Mouse (Mus musculus): Measurements from ENCODE around the gene Cd36. TPM values are rescaled to one million over a fixed set of nuclear protein-coding genes. Genes with fewer than 3 reads are reported as not detected.

Cd36 gene
- polyA plus RNA-seq, 1 experiment from 2014 or later: 5.2 TPM

GRCm38 (mm10) chr5:17747143-17747542 lies 141.5 kb downstream of the Cd36 start:
- H3K27me3 ChIP-seq: no peaks in the 10 kb centered on the region
- 24% methylated on average over 5 of the region's 5 CpGs for WGBS
- no peak overlapping the region for H3K4me3 ChIP-seq
- H3K9me3 ChIP-seq: no peaks in the 10 kb centered on the region
- H3K4me1 ChIP-seq (replicated peaks): no peaks in the 10 kb centered on the region
- no peak overlapping the region for H3K4me2 ChIP-seq
- H3K27ac ChIP-seq: no peak overlapping the region
- no peak overlapping the region for H3K9ac ChIP-seq
- no peak for ATAC-seq (ENCODE audit: low FRiP score)
- H3K36me3 ChIP-seq: no peaks in the 10 kb centered on the region

GRCm38 (mm10) chr5:17746520-17746919 lies 142.1 kb downstream of the Cd36 start:
- Histone ChIP-seq H3K36me3 (no peaks in the 10 kb centered on the region), H3K27ac (no peak overlapping the region), H3K4me3 (no peak overlapping the region), H3K9ac (no peak overlapping the region), H3K27me3 (no peaks in the 10 kb centered on the region), H3K4me1 (replicated peaks) (no peaks in the 10 kb centered on the region), H3K9me3 (no peaks in the 10 kb centered on the region), H3K4me2 (no peak overlapping the region)
- no peak for ATAC-seq (ENCODE audit: low FRiP score)

GRCm38 (mm10) chr5:17739805-17740204 lies 148.8 kb downstream of the Cd36 start:
- no peaks in the 10 kb centered on the region for H3K9me3 ChIP-seq
- H3K27ac ChIP-seq: no peak overlapping the region
- no peaks in the 10 kb centered on the region for H3K4me1 ChIP-seq (replicated peaks)
- no peak overlapping the region for H3K4me2 ChIP-seq
- no peak for ATAC-seq (ENCODE audit: low FRiP score)
- H3K4me3 ChIP-seq: no peak overlapping the region
- no peaks in the 10 kb centered on the region for H3K36me3 ChIP-seq
- H3K27me3 ChIP-seq: no peaks in the 10 kb centered on the region
- no peak overlapping the region for H3K9ac ChIP-seq
- 54% methylated on average over 3 of the region's 3 CpGs for WGBS

Other genes with a start within 250 kb of the Cd36 start
- gene Gnat3, start 73.7 kb upstream of the Cd36 start, polyA plus RNA-seq (2015; fragmentation: Nextera tagmentation; extraction: Ambion mirVana): 0.43 TPM in 1 of 2 replicates, not detected in the other

Data from hindbrain, embryonic 13.5 days (tissue).